Mouse (Mus musculus) olfactory bulb, adult 2 months (tissue): ENCODE results near the gene Rora.

Source experiments
- CTCF ChIP-seq: fragments of 200-500 bp; IDR thresholded peaks from 2 replicates; pipeline ENCODE4 v1.5.1; 2012; ENCODE audit warnings: low read depth, mild to moderate bottlenecking, low read length, moderate library complexity; ENCODE audit not compliant: insufficient read depth
- POLR2A ChIP-seq: fragments of 200-500 bp; IDR thresholded peaks from 2 replicates; pipeline ENCODE4 v1.6.1; 2012; ENCODE audit warnings: mild to moderate bottlenecking, low read depth, low read length, moderate library complexity; ENCODE audit not compliant: insufficient read depth

DNA sequence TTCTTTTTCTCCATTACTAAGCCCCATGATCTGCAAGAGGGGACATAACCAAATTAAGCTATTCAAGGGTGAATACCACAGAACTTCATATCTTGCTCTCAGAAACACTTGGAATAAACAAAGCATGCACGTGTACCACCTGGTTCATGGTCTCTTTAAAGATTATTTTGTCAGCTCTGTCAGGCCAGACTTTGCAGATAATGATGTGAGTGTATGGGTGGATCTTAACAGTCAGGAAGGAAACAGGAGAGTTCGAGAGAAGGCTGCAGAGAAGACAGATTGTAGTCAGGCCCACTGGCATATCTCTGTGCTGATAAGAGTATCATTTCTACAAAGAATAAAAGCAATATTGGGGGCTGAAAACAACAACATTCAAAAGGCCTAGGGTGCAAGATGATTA lies 463.2 kb downstream of the Rora start:
- TF ChIP-seq POLR2A (no peak), CTCF (no peak)
